Mouse (Mus musculus) 416B (cell line): Measurements from ENCODE around the gene Teddm1a.

Experiments used
- DNase-seq: peaks from one replicate; pipeline ENCODE4 v3.0.0; 2011; ENCODE audit warnings: low read depth

The Teddm1a gene

DNA sequence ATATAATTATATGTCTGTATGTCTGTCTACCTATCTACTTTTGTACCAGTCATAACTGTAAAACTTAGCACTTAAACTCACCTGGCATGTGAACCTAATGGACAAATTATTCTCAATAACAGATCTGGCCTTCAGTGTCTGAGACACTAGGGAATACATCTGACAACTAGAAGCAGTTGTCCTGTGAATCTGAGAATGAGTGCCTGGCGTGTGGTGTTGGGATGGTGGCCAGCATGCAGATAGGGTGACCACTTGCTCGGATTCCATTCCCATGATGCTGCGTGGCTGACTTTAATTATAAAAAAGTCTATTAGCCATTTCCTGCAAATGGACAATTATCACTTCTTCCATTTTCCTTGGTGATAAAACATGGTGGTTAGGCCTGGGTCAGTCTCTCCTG is 14.3 kb downstream of the Teddm1a start:
- no peak for DNase-seq

DNA sequence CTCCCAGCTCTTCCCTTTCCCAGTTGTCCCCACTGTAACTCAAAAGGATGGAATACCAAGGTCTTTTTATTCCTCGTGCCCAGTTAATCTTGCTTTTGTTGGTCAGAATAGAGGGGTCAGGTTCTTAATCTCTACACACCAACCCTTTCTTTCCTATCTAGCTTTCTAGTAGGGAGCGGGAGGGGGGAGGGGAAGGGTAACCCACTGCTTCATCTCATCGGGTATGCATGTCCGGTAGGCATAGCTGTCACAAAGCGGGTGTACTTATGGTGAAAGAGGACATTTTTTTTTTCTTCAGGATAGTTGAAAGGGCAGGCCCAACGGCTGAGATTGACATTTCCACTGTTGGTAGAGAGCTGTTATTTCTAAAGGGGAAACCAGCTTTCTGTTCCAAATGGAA is 16.7 kb downstream of the Teddm1a start:
- no peak for DNase-seq

DNA sequence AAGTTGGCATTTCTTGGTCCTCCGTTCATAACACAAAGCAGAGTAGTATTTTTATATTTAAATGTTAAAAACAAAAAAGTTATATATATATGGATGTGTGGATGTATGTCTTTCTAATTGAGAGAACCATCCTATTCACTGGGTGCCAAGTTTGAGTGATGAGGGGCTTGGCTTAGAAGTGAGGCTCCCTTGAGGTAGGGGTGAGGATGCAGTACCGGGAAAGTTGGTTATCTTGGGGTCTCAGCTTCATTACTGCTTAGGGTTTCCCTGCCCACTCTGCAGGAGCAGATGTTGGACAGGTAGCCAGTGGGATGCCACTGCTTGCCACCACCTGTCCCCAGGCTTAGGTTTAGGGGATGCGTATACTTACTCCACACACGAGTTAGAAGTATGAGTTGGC is 17.2 kb downstream of the Teddm1a start:
- DNase-seq, result no peak

- DNase-seq, result no peak
Measured at GRCm38 (mm10) chr1:153909213-153909962, 17.8 kb downstream of the Teddm1a start.

DNA sequence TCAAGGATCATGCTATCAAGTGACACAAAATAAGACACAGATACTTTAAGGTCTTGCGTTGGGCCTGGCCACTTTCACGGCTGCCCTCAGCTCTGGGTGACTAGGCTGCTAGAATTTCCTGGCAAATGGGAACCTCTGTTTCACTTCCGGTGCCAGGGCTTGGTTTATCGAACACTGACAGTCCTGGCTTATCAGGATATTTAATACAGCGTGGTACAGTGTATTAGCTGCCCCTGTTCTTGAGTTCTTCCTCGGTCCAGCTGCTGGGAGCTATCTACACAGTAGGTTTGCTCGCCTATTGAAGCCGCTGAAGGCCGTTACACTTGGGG is 18.4 kb downstream of the Teddm1a start:
- no peak for DNase-seq

- no peak for DNase-seq
Measured at GRCm38 (mm10) chr1:153910423-153910822, 18.9 kb downstream of the Teddm1a start.

DNA sequence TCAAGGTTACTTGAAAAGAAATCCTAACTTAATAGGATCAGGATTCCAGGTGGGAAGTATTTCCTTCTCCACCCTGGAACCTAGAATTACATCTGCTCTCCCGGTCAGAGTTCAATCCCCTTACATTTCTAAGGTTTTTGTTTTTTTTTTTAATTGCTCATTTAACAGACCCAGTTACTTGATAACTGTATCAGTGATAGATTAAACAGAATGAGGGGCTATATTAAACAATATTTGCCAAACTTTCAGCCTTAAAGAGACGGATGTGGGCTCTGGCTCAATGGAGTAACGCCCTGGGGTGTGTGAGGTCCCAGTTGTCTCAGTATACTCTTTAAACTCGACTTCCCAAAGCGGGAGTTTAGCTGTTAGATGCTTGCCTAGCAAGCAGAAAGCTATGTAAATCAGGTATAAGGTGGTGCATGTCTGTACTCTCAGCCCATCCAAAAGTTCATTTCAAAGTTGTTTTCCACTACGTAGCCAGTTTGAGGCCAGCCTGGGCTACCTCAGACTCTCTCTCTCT is 19.8 kb downstream of the Teddm1a start:
- DNase-seq, result no peak

GRCm38 (mm10) chr1:153913869-153914268 is 22.3 kb downstream of the Teddm1a start:
- no peak for DNase-seq

- no peak for DNase-seq
Measured at GRCm38 (mm10) chr1:153918521-153919206, 27.1 kb downstream of the Teddm1a start.

GRCm38 (mm10) chr1:153921642-153922041 is 30.1 kb downstream of the Teddm1a start:
- DNase-seq, result no peak

GRCm38 (mm10) chr1:153922571-153923021 is 31.1 kb downstream of the Teddm1a start:
- no peak for DNase-seq

DNA sequence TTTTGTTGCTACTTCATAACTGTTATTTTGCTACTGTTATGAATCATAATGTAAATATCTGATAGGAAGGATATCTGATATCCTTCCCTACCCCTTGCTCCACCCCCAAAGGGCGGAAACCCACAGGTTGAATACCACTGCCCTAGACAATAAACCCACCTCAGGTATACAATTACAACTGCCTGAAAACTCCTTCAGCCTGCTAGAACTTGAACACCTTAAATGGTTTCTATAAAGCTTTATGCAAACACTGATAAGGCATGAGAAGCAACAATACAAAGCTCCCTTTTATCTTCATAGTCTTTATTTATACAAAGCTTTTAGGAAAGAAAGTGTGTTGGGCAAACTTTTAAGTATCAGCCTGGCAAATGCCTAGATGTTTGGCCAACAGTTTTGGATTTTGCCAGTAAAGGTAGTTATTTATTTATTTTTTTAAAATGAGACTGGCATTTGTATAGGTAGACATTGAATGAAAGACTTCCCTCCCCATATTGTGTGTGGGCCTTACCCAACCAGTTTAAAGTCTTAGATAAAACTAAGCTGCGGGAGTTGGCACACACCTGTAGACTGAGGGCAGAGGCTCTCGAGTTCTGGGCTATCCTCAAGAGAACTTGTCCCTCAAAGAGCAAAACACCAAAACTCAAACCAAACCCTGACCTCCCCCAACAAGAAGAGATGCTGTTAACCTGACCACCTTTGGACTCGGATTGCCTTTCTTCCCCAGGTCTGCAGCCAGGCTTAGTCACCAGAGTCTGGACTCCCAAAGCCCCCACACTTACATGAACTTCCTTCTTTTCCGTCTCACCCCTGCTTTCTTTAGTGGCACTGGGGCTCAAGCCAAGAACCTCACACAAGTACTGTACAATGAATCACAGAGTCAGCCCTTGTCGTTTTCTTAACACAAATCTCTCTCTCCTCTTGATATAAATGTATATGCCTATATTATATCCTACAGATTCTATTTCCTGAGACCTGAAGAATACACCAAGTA is 33.1 kb downstream of the Teddm1a start:
- DNase-seq, result no peak

GRCm38 (mm10) chr1:153930431-153930830 is 38.9 kb downstream of the Teddm1a start:
- DNase-seq, result no peak

DNA sequence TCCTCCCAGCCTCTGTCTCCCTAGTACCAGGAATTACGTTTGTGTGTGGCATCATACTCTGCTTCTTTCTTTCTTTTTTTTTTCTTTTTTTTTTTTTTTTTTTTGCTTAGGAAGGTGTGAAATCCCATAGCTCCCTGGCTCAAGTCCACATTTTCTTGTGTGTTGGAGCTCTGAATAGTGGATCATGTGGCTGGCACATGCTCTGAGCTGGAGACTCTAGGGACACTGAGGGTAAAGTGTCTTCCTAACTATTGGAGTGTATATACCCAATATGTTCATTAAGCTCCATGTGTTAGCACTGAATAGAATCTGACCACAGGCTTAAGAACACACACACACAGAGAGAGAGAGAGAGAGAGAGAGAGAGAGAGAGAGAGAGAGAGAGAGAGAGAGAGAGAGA is 42.2 kb downstream of the Teddm1a start:
- DNase-seq, result no peak

GRCm38 (mm10) chr1:153935844-153936380 is 44.4 kb downstream of the Teddm1a start:
- DNase-seq, result no peak

DNA sequence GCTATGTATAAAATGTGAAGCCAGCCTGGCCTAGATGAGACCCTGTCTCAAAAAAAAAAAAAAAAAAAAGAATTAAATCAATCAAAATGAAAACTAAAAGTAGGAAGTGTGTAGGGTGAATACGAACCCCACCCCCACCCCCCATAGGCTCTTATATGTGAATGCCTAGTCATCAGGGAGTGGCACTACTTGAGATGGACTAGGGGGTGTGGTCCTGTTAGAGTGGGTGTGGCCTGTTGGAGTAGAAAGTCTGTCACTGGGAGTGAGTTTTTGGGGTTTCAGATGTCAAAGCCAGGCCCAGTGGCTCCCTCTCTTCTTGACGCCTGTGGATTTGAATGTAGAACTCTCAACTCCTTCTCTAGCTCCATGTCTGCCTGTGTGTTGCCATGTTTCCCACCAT is 45.5 kb downstream of the Teddm1a start:
- DNase-seq, result no peak

DNA sequence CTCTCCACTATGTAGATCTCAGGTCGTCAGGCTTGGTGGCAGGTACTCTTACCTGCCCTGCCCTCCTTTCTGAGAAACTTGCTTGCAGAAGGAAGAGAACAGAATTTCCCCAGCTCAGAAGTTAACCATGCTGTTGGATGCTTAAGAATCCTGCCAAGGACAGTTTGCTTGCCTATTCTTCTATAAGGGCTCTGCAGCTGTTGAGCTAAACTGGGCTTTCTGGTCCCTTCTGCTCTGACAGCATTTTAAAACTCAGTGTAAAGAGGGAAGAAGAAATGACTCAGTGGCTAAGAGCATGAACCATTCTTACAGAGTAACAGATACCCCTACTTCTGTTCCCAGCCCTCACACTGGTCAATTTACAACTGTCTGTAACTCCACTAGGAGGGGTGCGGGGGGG is 49.4 kb downstream of the Teddm1a start:
- no peak for DNase-seq
